Comparison of ENCODE assay signal across 26 mouse cellular contexts in the genomic region with DNA sequence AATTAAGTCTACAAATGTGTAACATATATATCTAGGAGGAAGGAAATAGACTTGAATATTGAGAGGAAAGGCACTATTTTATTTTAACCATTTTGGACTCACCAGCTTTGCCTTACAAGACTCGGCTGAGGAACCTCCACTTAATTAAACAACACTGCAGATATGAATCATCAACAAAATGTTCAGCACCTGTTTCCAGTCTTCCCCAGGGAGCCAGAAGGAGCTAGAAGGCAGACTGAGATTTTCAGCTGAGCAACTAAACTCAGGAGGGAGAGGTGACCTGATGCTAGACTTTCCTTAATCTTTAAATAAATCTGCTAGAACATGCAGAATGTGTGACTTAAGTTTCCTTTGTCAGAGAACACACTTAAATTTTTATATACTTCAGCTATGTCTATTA.
"Had no signal": no experiment of that assay in that cellular context is flagged by ENCODE, and none has a peak within 500 bp of the region (broad histone marks: within the 10 kb centered on the region; RNA-seq: fewer than 3 reads in every experiment).

No protein-coding gene starts in this region.

- H3K27ac ChIP-seq: heart, adult 2 months; hindbrain, embryonic 10.5 days; hindbrain, embryonic 12.5 days; hindbrain, embryonic 14.5 days; intestine, embryonic 15.5 days; layer of hippocampus, adult 2 months; limb, embryonic 13.5 days; limb, embryonic 15.5 days; liver, embryonic 12.5 days; liver, embryonic 14.5 days had no signal

- DNase-seq: gastrocnemius, postnatal 14 days; gastrocnemius, postnatal 36 days; heart, adult 11 months; heart, adult 2 months; heart, postnatal 10 days; heart, postnatal 4 days; kidney, adult 18-20 months; kidney, adult 8-10 months; kidney, postnatal 10 days; kidney, postnatal 25 days; kidney, postnatal 4 days; layer of hippocampus, postnatal 36 days; left cerebral cortex, postnatal 4 days had no signal

- H3K4me2 ChIP-seq: heart, embryonic 12.5 days; hindbrain, embryonic 12.5 days; hindbrain, embryonic 14.5 days; intestine, embryonic 15.5 days; limb, embryonic 13.5 days; limb, embryonic 15.5 days; liver, embryonic 12.5 days had no signal

- H3K4me3 ChIP-seq: heart, adult 2 months; heart, embryonic 12.5 days; hindbrain, embryonic 10.5 days; hindbrain, embryonic 12.5 days; intestine, embryonic 15.5 days; layer of hippocampus, adult 2 months; limb, embryonic 13.5 days; limb, embryonic 15.5 days; liver, embryonic 12.5 days had no signal

- H3K4me1 ChIP-seq: heart, embryonic 12.5 days; hindbrain, embryonic 10.5 days; hindbrain, embryonic 12.5 days; intestine, embryonic 15.5 days; limb, embryonic 13.5 days; limb, embryonic 15.5 days; liver, embryonic 12.5 days had no signal

- ATAC-seq: hindbrain, embryonic 16.5 days; inflammation-experienced regulatory T-cells, adult 6 months; intestine, embryonic 15.5 days; intestine, postnatal 0 days; liver, embryonic 12.5 days had no signal

- H3K36me3 ChIP-seq: heart, embryonic 12.5 days; hindbrain, embryonic 10.5 days; hindbrain, embryonic 12.5 days; intestine, embryonic 15.5 days; limb, embryonic 13.5 days; limb, embryonic 15.5 days; liver, embryonic 12.5 days had no signal

- H3K9ac ChIP-seq: heart, embryonic 12.5 days; hindbrain, embryonic 12.5 days; hindbrain, embryonic 14.5 days; intestine, embryonic 15.5 days; limb, embryonic 13.5 days; limb, embryonic 15.5 days; liver, embryonic 12.5 days; liver, embryonic 14.5 days had no signal

- H3K27me3 ChIP-seq: heart, embryonic 12.5 days; hindbrain, embryonic 12.5 days; intestine, embryonic 15.5 days; limb, embryonic 13.5 days; limb, embryonic 15.5 days; liver, embryonic 12.5 days had no signal

- H3K9me3 ChIP-seq: heart, embryonic 12.5 days; hindbrain, embryonic 10.5 days; hindbrain, embryonic 12.5 days; intestine, embryonic 15.5 days; limb, embryonic 13.5 days; limb, embryonic 15.5 days; liver, embryonic 12.5 days had no signal
